Mouse (Mus musculus) MEL (cell line): ENCODE measurements at regions not wholly inside any gene's neighbourhood (a gene's known extent, or its start where the extent isn't known, plus 50 kb on each side); places are given as distances from the start of the nearest gene placed in this dataset.

Experiments
- DNase-seq: peaks from one replicate; pipeline ENCODE4 v3.0.0; 2011; ENCODE audit warnings: low read depth, low spot score
- H3K27ac ChIP-seq: 2 replicates; pipeline ENCODE4 v1.5.1; 2012; ENCODE audit warnings: low read depth, mild to moderate bottlenecking, control low read depth, low read length, moderate library complexity; ENCODE audit not compliant: control insufficient read depth
- H3K27me3 ChIP-seq, 2 experiments: fragments of 150-350 bp in 1 of 2; sonication (generic) in 1 of 2; 2 replicates each; pipeline ENCODE4 v1.6.1; 2012; ENCODE audit warnings: low read length in 2 of 2, mild to moderate bottlenecking in 2 of 2, improper control_type of control experiment in 1 of 2, moderate library complexity in 1 of 2; ENCODE audit not compliant: insufficient read depth in 2 of 2, control insufficient read depth in 1 of 2
- H3K36me3 ChIP-seq, 2 experiments: 2 replicates each; pipeline ENCODE4 v1.6.1; 2012 to 2014; ENCODE audit warnings: low read length in 2 of 2, improper control_type of control experiment in 1 of 2, inconsistent platforms in 1 of 2, mild to moderate bottlenecking in 1 of 2; ENCODE audit not compliant: insufficient read depth in 2 of 2, control insufficient read depth in 1 of 2
- H3K4me1 ChIP-seq, 2 experiments: fragments of 150-350 bp in 1 of 2; sonication (generic) in 1 of 2; 2 replicates each; pipeline ENCODE4 v1.6.1; 2012; ENCODE audit warnings: low read length in 2 of 2, improper control_type of control experiment in 1 of 2, mild to moderate bottlenecking in 1 of 2; ENCODE audit not compliant: insufficient read depth in 2 of 2, control insufficient read depth in 1 of 2
- H3K4me3 ChIP-seq, 2 experiments: fragments of 150-350 bp in 1 of 2; sonication (generic) in 1 of 2; 2 replicates each; pipeline ENCODE4 v1.5.1; 2012; ENCODE audit warnings: low read depth in 2 of 2, low read length in 2 of 2, mild to moderate bottlenecking in 2 of 2, moderate library complexity in 2 of 2, control low read depth in 1 of 2, improper control_type of control experiment in 1 of 2; ENCODE audit not compliant: control insufficient read depth in 1 of 2, insufficient read depth in 1 of 2
- H3K79me2 ChIP-seq: 2 replicates; pipeline ENCODE4 v1.6.1; 2012; ENCODE audit warnings: mild to moderate bottlenecking, low read length, moderate library complexity; ENCODE audit not compliant: control insufficient read depth, poor library complexity, insufficient read depth
- H3K9ac ChIP-seq: 2 replicates; pipeline ENCODE4 v1.6.1; 2012; ENCODE audit warnings: low read depth, mild to moderate bottlenecking, control low read depth, low read length, moderate library complexity; ENCODE audit not compliant: control insufficient read depth, poor library complexity, severe bottlenecking
- H3K9me3 ChIP-seq: fragments of 150-350 bp; sonication (generic); replicated peaks from 2 replicates; pipeline ENCODE4 v1.6.1; 2012; ENCODE audit warnings: mild to moderate bottlenecking, low read length, improper control_type of control experiment, moderate library complexity; ENCODE audit not compliant: insufficient read depth
- BHLHE40 ChIP-seq: IDR thresholded peaks from 2 replicates; pipeline ENCODE4 v1.6.1; 2012; ENCODE audit warnings: low read depth, mild to moderate bottlenecking, inconsistent platforms, low read length, improper control_type of control experiment, borderline replicate concordance
- CHD2 ChIP-seq: IDR thresholded peaks from 2 replicates; pipeline ENCODE4 v1.6.1; 2011; ENCODE audit warnings: low read length, improper control_type of control experiment
- CTCF ChIP-seq, 3 experiments: IDR thresholded peaks in 2 of 3; conservative IDR thresholded peaks in 1 of 3; 2 replicates each; pipeline ENCODE4 v1.5.1; 2011 to 2012; ENCODE audit warnings: low read length in 3 of 3, low read depth in 2 of 3, mild to moderate bottlenecking in 2 of 3, improper control_type of control experiment in 1 of 3, inconsistent platforms in 1 of 3, mixed read lengths in 1 of 3, moderate library complexity in 1 of 3; ENCODE audit not compliant: control insufficient read depth in 1 of 3, insufficient read depth in 1 of 3, poor library complexity in 1 of 3, severe bottlenecking in 1 of 3
- E2F4 ChIP-seq: IDR thresholded peaks from 2 replicates; pipeline ENCODE4 v1.6.1; 2011; ENCODE audit warnings: low read depth, low read length, improper control_type of control experiment, borderline replicate concordance
- EP300 ChIP-seq, 2 experiments: IDR thresholded peaks; 2 replicates each; pipeline ENCODE4 v1.6.1; 2011; ENCODE audit warnings: improper control_type of control experiment in 2 of 2, low read length in 2 of 2, low read depth in 1 of 2, mild to moderate bottlenecking in 1 of 2
- GATA1 ChIP-seq: IDR thresholded peaks from 2 replicates; pipeline ENCODE4 v1.6.1; 2011; ENCODE audit warnings: low read depth, low read length, improper control_type of control experiment
- JUND ChIP-seq: IDR thresholded peaks from 2 replicates; pipeline ENCODE4 v1.6.1; 2011; ENCODE audit warnings: low read depth, mild to moderate bottlenecking, improper control_type of control experiment, low read length
- MAFK ChIP-seq: IDR thresholded peaks from 2 replicates; pipeline ENCODE4 v1.6.1; 2011; ENCODE audit warnings: low read depth, mild to moderate bottlenecking, low read length, improper control_type of control experiment, borderline replicate concordance
- MAX ChIP-seq: IDR thresholded peaks from 2 replicates; pipeline ENCODE4 v1.6.1; 2011; ENCODE audit warnings: low read length, improper control_type of control experiment
- MAZ ChIP-seq: IDR thresholded peaks from 2 replicates; pipeline ENCODE4 v1.6.1; 2012; ENCODE audit warnings: low read depth, mild to moderate bottlenecking, inconsistent platforms, low read length, improper control_type of control experiment
- MEF2A ChIP-seq: IDR thresholded peaks from 2 replicates; pipeline ENCODE4 v1.6.1; 2014; ENCODE audit warnings: low read depth, mild to moderate bottlenecking, inconsistent platforms, low read length, improper control_type of control experiment; ENCODE audit not compliant: poor library complexity, insufficient replicate concordance, severe bottlenecking; ENCODE audit errors: extremely low read depth
- MXI1 ChIP-seq: IDR thresholded peaks from 2 replicates; pipeline ENCODE4 v1.6.1; 2011; ENCODE audit warnings: mild to moderate bottlenecking, low read depth, low read length, improper control_type of control experiment
- MYC ChIP-seq: IDR thresholded peaks from 2 replicates; pipeline ENCODE4 v1.6.1; 2011; ENCODE audit warnings: low read depth, mild to moderate bottlenecking, low read length, improper control_type of control experiment, moderate library complexity
- NELFE ChIP-seq: IDR thresholded peaks from 2 replicates; pipeline ENCODE4 v1.6.1; 2011; ENCODE audit warnings: low read depth, low read length, improper control_type of control experiment
- POLR2A ChIP-seq, 2 experiments: IDR thresholded peaks; 2 replicates each; pipeline ENCODE4 v1.6.1; 2011 to 2012; ENCODE audit warnings: low read length in 2 of 2, mild to moderate bottlenecking in 2 of 2, control low read depth in 1 of 2, improper control_type of control experiment in 1 of 2, low read depth in 1 of 2, moderate library complexity in 1 of 2; ENCODE audit not compliant: control insufficient read depth in 1 of 2, insufficient read depth in 1 of 2, poor library complexity in 1 of 2
- POLR2AphosphoS2 ChIP-seq: IDR thresholded peaks from 2 replicates; pipeline ENCODE4 v1.6.1; 2011; ENCODE audit warnings: low read length, improper control_type of control experiment
- RAD21 ChIP-seq: IDR thresholded peaks from 2 replicates; pipeline ENCODE4 v1.6.1; 2011; ENCODE audit warnings: mild to moderate bottlenecking, low read depth, low read length, improper control_type of control experiment
- RCOR1 ChIP-seq: IDR thresholded peaks from 2 replicates; pipeline ENCODE4 v1.6.1; 2012; ENCODE audit warnings: low read depth, mild to moderate bottlenecking, inconsistent platforms, low read length, improper control_type of control experiment
- SMC3 ChIP-seq: IDR thresholded peaks from 2 replicates; pipeline ENCODE4 v1.6.1; 2011; ENCODE audit warnings: low read depth, low read length, improper control_type of control experiment
- TAL1 ChIP-seq: IDR thresholded peaks from 2 replicates; pipeline ENCODE4 v1.6.1; 2012; ENCODE audit warnings: mild to moderate bottlenecking, inconsistent platforms, low read length, moderate library complexity, mixed read lengths
- TBP ChIP-seq: IDR thresholded peaks from 2 replicates; pipeline ENCODE4 v1.8.0; 2011; ENCODE audit warnings: low read depth, low read length, improper control_type of control experiment
- ZKSCAN1 ChIP-seq: IDR thresholded peaks from 2 replicates; pipeline ENCODE4 v1.6.1; 2012; ENCODE audit warnings: low read depth, mild to moderate bottlenecking, inconsistent platforms, low read length, improper control_type of control experiment, moderate library complexity

- TF ChIP-seq GATA1 (no peak), POLR2AphosphoS2 (no peak), CHD2 (no peak), CTCF (IDR thresholded peaks at IDR 0.05 in 2 of 3, conservative IDR thresholded peaks at IDR 0.05 in 1 of 3; ENCODE audit: control insufficient read depth in 1 of 3, insufficient read depth in 1 of 3, low read depth in 2 of 3, low read length in 3 of 3, poor library complexity in 1 of 3, severe bottlenecking in 1 of 3) (peak in 1 of 3 experiments; percentile 29; a peak in 2 of 6 replicates), MAFK (no peak), RCOR1 (no peak), MEF2A (no peak), SMC3 (peak; percentile 25; the same call in 1 of the 2 replicates), JUND (no peak), NELFE (no peak), RAD21 (peak; percentile 3; the same call in 1 of the 2 replicates), TAL1 (no peak), MAX (no peak), ZKSCAN1 (no peak), E2F4 (no peak)
- Histone ChIP-seq H3K27me3 (no peaks in the 10 kb centered on the region), H3K27ac (no peak overlapping the region), H3K4me1 (no peaks in the 10 kb centered on the region), H3K9me3 (no peaks in the 10 kb centered on the region), H3K4me3 (no peak overlapping the region), H3K9ac (no peak overlapping the region), H3K36me3 (no peaks in the 10 kb centered on the region), H3K79me2 (no peaks in the 10 kb centered on the region)
- DNase-seq: peak; percentile 8
These were observed 90.1 kb upstream of the Tex13c2 start for GRCm38 (mm10) chrX:42399343-42399742.

DNA sequence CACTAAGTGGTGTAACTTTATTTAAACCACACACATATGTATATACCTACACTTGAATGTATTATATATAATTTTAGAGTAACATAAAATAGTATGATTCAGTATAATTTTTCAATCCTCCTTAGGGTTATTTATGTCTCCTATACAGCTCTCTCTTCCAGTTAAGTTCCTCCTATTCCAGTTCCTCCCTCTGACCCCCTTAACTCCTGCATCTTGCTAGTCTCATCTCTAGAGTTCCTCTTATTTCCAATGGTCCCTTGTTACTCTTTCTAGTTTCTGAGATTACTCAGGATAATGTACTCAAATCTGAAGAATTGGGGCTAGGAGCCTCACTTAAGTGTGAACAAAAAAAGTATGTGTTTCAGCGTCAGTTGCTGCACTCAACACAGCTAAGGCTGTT lies 88.4 kb upstream of the Tex13c2 start:
- Histone ChIP-seq H3K4me3 (no peak overlapping the region), H3K27ac (no peak overlapping the region), H3K36me3 (no peaks in the 10 kb centered on the region), H3K9ac (no peak overlapping the region), H3K27me3 (no peaks in the 10 kb centered on the region), H3K9me3 (no peaks in the 10 kb centered on the region), H3K79me2 (no peaks in the 10 kb centered on the region), H3K4me1 (no peaks in the 10 kb centered on the region)
- no peak for DNase-seq
- TF ChIP-seq ZKSCAN1: no peak
- no peak for TF ChIP-seq BHLHE40
- no peak for TF ChIP-seq MXI1
- no peak for TF ChIP-seq CHD2
- TF ChIP-seq POLR2A (IDR thresholded peaks at IDR 0.05; ENCODE audit: control insufficient read depth in 1 of 2, insufficient read depth in 1 of 2, low read depth in 1 of 2, low read length in 2 of 2, poor library complexity in 1 of 2): no peak
- no peak for TF ChIP-seq MYC
- no peak for TF ChIP-seq MAZ
- TF ChIP-seq TBP: no peak
- TF ChIP-seq EP300 (IDR thresholded peaks at IDR 0.05; ENCODE audit: low read depth in 1 of 2, low read length in 2 of 2): no peak
